Mouse (Mus musculus) brain, adult 10 weeks (tissue): ENCODE measurements around the gene Zfpl1. TPM values are rescaled to one million over a fixed set of nuclear protein-coding genes. Genes with fewer than 3 reads are reported as not detected.

Source experiments
- polyA plus RNA-seq: library from polyadenylated mRNA; stranded (reverse); fragments of 350-450 nt; fragmentation: Illumina TruSeq; extraction: RNeasy Lipid Tissue Mini Kit (QIAGEN cat#74804); gene quantifications from one replicate; pipeline ENCODE4 v1.2.3, GENCODE M21; 2015; ENCODE audit warnings: low read depth, low replicate concordance

Gene Zfpl1
- 47.7 TPM for polyA plus RNA-seq

DNA sequence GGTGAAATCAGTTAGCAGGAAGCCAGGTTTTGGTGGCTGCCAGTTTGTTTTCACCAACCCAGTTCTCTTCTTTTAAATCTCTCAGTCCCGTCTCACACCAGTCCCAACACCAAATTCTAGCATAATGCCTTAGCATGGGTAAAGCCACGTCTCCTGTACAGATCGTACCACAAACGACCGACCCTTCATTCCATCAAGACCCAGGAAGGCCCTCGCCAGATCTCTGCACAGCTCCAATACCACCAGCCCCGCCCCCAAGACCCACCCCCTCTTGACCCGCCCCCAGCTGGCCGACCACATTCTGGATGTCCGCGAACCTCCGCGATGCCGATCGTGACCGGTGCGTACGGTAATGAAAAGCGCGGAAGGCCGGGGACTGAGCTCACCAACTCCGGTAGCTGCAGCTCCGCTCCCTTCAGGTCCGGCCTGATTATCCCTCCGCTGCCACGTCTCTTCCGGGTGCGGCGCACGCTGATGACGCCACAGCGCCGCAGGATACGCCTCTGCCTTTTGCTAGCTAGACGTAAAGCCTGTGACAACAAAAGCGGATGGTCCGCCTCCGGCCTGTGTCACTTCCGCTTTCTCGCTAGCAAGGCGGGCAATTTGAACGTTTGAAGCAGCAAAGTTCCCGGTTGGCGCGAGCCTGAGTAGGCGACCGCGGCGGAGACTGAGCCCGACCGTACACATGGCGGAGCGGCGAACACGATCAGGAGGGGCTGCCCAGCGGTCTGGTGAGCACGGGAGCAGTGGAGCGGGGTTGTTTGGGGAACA, at the start of gene Zfpl1, which contains the start of gene Cdca5:
TSS of gene Zfpl1 (minus strand) at position 479 of the 771 bp plus-strand sequence.
TSS of gene Cdca5 (plus strand) at position 506 of the 771 bp plus-strand sequence.

DNA sequence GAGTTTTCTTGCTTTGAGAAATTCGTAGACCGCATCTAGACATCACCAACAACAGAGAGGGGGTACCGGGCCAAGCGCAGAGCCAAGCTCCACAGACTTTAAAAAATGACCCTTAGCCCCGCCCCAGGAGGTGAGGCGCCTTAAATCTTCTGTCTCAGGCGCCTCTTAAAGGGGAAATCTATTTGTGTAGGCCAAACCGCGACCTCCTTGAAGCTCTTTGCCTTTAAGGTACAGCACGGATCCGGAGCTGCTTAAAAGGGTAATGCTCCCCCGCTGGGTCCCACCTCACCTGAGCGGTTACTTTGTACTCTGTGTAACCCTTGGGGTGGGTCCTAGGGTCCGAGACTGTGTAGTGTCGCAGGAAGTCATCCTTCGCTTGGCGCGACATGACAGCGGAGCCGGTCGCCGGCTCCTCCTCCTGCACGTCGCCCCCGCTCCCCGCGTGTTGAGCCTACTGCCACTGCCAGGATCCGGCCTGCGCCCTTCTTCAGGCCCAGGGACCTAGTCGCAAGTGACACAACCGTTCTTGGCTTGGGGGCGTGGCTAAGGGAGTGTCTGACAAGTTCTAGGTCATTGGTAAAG, 43.1 kb upstream of the Zfpl1 start, which contains the start of gene Snx15:
TSS of gene Snx15 (minus strand) at position 545 of the 582 bp plus-strand sequence.

DNA sequence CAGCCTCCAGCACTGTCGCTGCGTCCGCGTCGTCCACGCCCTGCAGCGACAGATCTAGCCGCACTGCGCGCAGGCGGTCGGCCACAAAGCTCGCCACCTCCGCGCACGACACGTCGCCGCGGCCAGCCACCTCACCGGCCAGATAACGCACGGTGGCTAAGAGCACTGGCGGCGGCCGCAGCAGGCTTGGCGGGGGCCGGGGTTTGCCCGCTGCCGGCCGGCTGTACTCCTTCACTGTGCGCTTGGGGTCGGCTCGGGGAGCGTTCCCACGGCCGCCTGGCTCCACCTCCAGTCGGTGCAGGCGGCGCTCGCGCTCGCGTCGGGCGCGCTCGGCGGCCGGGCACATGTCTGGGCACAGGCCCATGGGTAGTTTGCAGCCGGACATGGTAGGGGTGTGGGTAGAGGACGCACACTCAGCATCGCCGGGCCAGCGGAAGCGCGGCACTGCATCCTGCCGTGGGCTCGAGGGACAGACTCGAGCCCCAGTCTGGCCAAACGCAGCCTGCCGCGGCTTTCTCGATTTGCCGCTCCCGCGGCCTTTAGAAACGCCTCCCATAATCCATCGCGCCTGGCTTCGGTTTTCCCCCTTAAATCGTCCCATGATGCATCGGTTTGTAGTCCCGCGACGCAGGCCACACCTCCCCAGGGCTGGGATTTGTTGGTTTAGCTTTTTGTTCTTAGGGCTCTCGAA, 33.4 kb upstream of the Zfpl1 start, which contains the start of gene Sac3d1:
TSS of gene Sac3d1 (minus strand) at position 665 of the 691 bp plus-strand sequence.

DNA sequence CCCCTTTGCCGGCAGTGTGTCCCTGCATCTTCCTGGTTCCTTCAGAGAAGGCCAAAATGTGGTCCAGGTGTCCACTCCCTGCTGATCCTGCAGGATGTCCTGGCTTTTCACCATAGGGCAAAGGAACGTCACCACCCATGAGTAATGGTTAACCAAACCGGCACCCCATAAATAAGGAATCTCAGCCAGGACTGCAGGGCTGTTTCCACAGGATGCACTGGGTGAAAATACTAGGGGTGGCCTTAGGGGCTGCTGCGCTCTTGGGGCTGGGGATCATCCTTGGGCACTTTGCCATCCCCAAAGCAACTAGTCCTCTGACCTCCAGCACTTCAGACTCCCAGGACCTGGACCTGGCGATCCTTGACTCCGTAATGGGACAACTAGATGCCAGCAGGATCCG, 20.8 kb upstream of the Zfpl1 start, which contains the start of gene Naaladl1:
TSS of gene Naaladl1 (plus strand) at position 197 of the 400 bp plus-strand sequence.

DNA sequence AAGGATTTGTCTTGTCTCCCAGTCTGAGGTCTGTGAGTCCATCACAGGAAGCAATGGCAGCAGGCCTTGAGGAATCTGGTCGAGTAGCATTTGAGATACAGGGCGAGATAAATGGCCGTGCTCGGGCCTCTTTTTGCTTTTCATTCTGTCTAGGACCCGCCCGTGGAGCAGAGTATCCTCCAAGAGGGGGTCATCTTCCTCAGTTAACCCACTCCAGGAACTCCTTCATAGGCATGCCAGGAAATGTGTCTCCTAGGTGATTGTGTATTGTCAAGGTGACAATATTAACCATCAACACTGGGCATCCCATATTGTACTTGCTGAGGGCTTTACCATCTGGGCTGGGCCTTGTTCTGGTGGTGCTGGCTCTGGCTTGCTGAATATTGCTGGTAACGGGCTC, 9.4 kb upstream of the Zfpl1 start, which contains the start of gene AC131692.1:
TSS of gene AC131692.1 (plus strand) at position 301 of the 400 bp plus-strand sequence.

DNA sequence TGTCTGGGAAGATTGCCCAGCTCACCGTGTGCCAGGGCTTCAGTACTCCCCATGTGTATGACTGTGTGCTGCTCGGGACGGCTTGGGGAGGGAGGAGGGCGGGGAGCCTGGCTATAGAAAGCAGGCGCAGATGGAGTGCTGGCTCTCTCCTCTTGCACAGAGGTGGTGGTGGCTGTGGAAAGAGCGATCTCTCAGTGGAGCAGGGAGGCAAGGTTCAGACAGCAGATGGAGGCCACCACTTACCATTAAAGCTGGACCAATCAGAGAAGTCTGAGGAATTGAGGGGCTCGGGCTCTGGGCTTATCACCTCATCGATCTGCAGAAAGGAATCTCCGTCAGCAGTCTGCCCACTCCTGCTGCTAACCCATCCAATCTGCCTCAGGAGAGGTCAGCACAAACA, 2.6 kb downstream of the Zfpl1 start, which contains the start of gene Gm28374:
TSS of gene Gm28374 (minus strand) at position 101 of the 400 bp plus-strand sequence.

DNA sequence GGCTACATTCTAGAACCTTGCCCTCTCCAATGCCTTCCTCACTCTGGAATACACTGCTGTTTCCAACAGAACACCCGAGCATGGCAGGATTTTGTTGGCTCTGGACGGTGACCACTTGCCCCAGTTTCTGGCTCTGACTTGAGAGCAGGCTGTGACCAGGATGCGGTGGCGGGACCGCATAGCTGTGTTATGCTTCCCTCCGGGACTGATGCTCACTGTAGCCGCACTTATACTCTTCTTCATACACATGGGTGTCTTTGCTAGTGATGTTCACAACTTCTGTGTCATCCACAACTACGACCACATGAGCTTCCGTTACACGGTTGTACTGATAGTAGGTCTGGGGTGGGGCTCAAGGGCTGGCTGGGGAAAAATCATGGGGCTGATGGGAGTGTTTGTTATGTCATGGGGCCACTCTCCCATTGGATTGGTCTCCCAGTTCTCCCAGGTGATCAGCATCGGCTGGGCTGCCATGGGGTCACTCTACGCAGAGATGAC, 4.7 kb downstream of the Zfpl1 start, which contains the start of gene Tmem262:
TSS of gene Tmem262 (plus strand) at position 51 of the 498 bp plus-strand sequence.

DNA sequence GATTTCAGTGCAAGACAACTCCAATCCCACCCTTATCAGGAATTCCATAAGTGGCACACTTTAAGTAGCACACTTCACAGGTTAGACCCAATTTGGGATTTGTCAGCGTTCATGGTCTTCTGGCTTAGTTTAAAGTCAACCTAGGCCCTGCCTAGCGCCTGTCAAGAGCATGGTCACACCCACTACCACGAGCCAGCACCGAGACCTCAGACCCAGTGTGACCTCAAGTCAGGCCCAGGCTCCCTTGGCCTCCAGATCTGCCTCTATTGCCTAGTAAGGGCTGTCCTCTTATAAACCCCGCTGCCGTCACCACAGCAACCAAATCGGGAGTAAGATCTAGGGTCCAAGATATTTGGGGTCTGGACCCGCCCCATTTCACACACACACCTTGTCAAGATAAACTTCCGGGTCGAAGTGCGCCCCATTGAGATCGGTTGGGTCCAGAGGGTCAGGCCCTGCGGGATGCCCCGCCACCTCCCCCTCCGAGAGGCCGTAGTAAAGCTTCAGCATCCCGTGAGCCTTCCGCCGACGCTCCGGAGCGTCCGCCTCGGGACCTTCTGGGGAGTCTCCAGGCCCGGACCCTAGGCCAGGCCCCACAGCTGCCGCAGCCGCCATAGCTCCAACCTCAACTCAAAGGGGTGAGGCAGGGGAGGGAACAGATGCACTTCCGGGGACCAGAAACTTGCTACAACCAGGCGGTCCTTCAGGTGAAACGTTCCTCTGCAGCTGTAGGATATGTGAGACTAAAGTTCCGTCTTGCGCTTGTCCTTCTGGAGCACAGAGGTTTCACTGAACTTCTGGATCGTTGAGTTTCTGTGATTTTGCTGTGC, 8.0 kb downstream of the Zfpl1 start, which contains the start of gene Vps51:
TSS of gene Vps51 (minus strand) at position 668 of the 830 bp plus-strand sequence.

DNA sequence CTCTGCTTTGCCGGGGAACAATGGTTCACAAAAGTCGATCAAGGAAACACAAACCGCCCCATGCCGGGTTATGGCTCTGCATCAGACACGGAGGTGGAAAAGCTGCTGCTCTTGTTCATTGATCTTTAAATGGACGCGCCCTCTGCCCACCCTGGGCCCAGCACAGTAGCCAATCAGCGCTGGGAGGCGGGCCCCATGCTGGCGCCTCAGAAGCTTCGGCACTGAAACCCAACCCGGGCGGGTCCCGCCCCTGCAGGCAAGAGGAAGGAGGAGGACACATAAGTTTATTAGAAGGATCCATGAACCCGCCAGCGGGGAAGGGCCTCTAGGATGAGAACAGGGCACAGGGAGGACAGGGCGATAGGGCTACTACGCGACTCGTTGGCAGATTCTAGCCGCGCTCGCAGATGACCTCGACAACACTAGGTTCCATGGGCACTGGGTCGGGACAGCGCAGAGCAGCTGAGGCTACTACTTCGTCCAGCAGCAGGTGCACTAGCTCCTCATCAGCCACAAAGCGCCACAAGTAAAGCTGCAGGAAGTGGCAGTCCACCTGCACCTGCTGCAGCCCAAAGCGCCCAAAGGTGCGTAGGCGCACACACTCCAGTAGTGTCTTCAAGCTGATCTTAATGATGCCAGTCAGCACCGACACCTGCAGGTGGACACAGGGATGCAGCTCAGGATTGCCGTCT, 16.9 kb downstream of the Zfpl1 start, which contains the start of gene Tm7sf2:
TSS of gene Tm7sf2 (minus strand) at position 650 of the 692 bp plus-strand sequence.

DNA sequence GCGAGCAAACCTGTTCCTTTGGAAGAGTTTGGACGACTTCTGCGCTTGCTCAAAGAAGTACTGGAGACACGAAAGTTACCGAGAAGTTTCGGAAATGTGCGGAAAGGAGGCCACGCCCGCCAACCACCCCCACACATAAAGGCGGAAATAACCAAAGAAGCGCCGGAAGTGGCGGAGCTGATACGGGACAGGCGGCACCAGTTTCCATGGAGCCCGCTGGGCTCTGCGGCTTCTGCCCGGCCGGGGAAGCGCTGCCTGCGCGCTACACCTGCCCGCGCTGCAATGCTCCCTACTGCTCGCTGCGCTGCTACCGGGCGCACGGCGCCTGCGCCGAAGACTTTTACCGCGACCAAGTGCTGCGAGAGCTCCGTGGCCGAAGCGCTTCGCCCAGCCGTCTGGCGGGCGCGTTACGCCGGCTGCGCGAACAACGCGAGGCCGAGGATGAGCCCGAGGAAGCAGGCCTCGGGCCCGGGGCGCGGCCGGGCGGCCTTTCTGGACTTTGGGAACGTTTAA, 23.7 kb downstream of the Zfpl1 start, which contains the start of gene Znhit2:
TSS of gene Znhit2 (plus strand) at position 172 of the 513 bp plus-strand sequence.

DNA sequence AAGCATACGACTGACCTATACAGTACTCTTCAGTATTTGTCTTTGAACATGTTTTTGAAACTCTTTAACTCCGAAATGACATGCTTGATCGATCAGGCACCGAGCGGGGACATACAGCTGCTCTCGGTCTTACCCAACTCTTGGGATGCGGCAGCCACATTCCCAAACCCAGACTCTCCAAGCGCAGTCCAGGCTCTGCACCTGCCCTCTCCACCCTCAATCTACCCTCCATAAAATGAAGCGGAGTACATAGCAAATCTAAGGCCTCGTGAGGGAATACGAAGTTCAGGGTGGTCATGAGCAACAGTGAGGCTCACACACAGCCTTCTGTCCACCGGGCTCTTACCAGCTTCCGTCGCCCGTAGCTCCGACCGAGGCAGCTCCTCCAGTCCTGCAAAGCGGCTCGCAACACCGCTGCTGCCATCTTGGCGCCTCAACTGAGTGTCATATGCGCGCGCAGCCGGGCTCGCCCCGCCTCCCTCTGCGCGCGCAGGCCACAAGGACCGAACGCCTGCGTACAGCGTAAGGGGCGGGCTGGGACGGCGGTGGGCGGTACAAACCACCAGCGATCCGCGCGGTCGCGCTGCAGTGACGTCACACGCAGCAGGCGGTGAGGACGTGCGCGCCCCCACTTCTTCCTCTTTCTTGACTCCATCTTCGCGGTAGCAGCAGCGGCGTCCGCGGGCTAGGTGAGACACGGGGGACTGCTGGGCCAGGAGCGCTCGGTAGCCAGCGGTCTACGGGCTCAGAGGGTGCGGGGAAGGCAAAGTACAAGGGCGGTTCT, 27.3 kb downstream of the Zfpl1 start, which contains the start of the genes Mrpl49 and Fau:
TSS of gene Mrpl49 (minus strand) at position 473 of the 784 bp plus-strand sequence.
TSS of gene Fau (plus strand) at position 532 of the 784 bp plus-strand sequence.

DNA sequence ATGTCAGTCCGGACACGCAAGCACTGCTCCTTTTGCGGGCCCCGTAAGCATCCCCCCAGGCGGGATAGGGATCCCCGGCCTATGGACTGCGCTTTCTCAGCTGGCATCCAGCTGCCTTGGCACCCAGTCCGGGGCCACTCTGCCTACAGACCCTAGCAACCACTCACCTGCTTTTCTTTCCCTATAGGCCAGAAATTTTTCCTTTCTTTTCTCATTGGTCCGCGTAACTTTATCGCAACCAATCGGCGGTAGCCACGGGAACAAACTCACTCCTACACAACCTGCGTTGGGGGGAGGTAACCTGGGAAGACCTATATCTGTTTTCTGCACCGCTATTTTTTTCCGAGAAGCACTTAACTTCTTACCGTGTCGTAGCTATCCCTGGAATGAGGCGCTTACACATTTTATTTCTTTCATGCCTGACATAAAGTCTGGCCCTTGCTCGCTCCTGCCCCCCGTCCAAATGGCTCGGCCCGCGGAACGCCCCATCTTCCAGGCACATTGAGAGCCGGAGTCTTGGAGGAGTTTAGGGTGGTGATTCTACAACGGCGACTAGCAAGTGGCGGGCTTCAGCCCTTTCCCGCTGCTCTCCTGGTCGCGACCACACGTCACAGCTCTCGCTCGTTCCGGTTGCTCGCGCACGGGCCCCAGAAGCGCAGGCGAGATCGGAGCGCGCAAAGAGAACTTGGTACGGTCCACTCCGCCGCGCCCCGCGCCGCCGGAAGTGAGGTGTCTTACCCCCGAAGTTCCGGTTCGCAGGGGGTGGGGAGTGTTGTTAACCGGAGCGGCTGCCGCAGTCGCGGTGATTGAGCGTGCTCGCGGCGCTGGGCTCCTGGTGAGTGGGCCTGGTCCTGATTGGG, 38.2 kb downstream of the Zfpl1 start, which contains the start of gene Syvn1:
TSS of gene Syvn1 (plus strand) at position 283 of the 860 bp plus-strand sequence.

Other genes starting within 250 kb of the Zfpl1 start
- 14.4 TPM for gene Frmd8, start 209.7 kb downstream of the Zfpl1 start, polyA plus RNA-seq
- gene Slc25a45, start 207.1 kb downstream of the Zfpl1 start, polyA plus RNA-seq, result 5.1 TPM
- 3.6 TPM for gene Tigd3, start 190.8 kb downstream of the Zfpl1 start, polyA plus RNA-seq
- gene Dpf2, start 171.9 kb downstream of the Zfpl1 start, polyA plus RNA-seq, result 58.0 TPM
- gene Cdc42ep2, start 160.1 kb downstream of the Zfpl1 start, polyA plus RNA-seq, result 9.0 TPM
- 7.5 TPM for gene Pola2, start 120.8 kb downstream of the Zfpl1 start, polyA plus RNA-seq
- not detected for gene Slc22a20, start 98.8 kb downstream of the Zfpl1 start, polyA plus RNA-seq
- 17.9 TPM for gene Capn1, start 69.1 kb downstream of the Zfpl1 start, polyA plus RNA-seq
- gene Syvn1, start 38.4 kb downstream of the Zfpl1 start, polyA plus RNA-seq, result 33.6 TPM
- 61.3 TPM for gene Mrpl49, start 27.2 kb downstream of the Zfpl1 start, polyA plus RNA-seq
- 1,093 TPM for gene Fau, start 27.1 kb downstream of the Zfpl1 start, polyA plus RNA-seq
- gene Znhit2, start 23.8 kb downstream of the Zfpl1 start, polyA plus RNA-seq, result 30.1 TPM
- 37.3 TPM for gene Tm7sf2, start 16.6 kb downstream of the Zfpl1 start, polyA plus RNA-seq
- 58.5 TPM for gene Vps51, start 7.7 kb downstream of the Zfpl1 start, polyA plus RNA-seq
- gene Tmem262, start 4.9 kb downstream of the Zfpl1 start, polyA plus RNA-seq, result not detected
- not detected for gene Gm28374, start 2.7 kb downstream of the Zfpl1 start, polyA plus RNA-seq
- 0.42 TPM for gene Cdca5, start within 50 bp of the Zfpl1 start, polyA plus RNA-seq
- gene AC131692.1, start 9.5 kb upstream of the Zfpl1 start, polyA plus RNA-seq, result not detected
- gene Naaladl1, start 20.8 kb upstream of the Zfpl1 start, polyA plus RNA-seq, result not detected
- 16.8 TPM for gene Sac3d1, start 33.7 kb upstream of the Zfpl1 start, polyA plus RNA-seq
- 39.0 TPM for gene Snx15, start 43.3 kb upstream of the Zfpl1 start, polyA plus RNA-seq
- gene Batf2, start 56.0 kb upstream of the Zfpl1 start, polyA plus RNA-seq, result not detected
- 91.3 TPM for gene Arl2, start 56.6 kb upstream of the Zfpl1 start, polyA plus RNA-seq
- gene Majin, start 99.4 kb upstream of the Zfpl1 start, polyA plus RNA-seq, result not detected
- not detected for gene Gpha2, start 141.4 kb upstream of the Zfpl1 start, polyA plus RNA-seq
- gene Ppp2r5b, start 150.9 kb upstream of the Zfpl1 start, polyA plus RNA-seq, result 120 TPM
- 18.9 TPM for gene Atg2a, start 156.7 kb upstream of the Zfpl1 start, polyA plus RNA-seq
- 27.8 TPM for gene Ehd1, start 191.8 kb upstream of the Zfpl1 start, polyA plus RNA-seq
- 2.4 TPM for gene Cdc42bpg, start 221.5 kb upstream of the Zfpl1 start, polyA plus RNA-seq